In genomic region chr4:63254151-63254550, GRCm38 (mm10) we compare ENCODE assay signal across 12 mouse cellular contexts.
"Had no signal": no experiment of that assay in that cellular context is flagged by ENCODE, and none has a peak within 500 bp of the region (broad histone marks: within the 10 kb centered on the region; RNA-seq: fewer than 3 reads in every experiment).

No protein-coding gene starts in this region.

- H3K9ac ChIP-seq: lung, embryonic 14.5 days; midbrain, embryonic 15.5 days; neural tube, embryonic 12.5 days had no signal

- H3K4me2 ChIP-seq: liver, embryonic 11.5 days; lung, embryonic 14.5 days; midbrain, embryonic 11.5 days; midbrain, embryonic 15.5 days; neural tube, embryonic 12.5 days had no signal

- DNase-seq: lung, embryonic 14.5 days; lung, postnatal 14 days; thymus, postnatal 4 days had no signal

- H3K36me3 ChIP-seq: midbrain, embryonic 15.5 days; neural tube, embryonic 12.5 days had no signal

- H3K27ac ChIP-seq: left cerebral cortex, adult 2 months; macrophage; midbrain, embryonic 15.5 days; neural tube, embryonic 12.5 days; stomach, postnatal 0 days had no signal

- ATAC-seq: intestine, embryonic 16.5 days; midbrain, embryonic 15.5 days had no signal

- H3K27me3 ChIP-seq: midbrain, embryonic 15.5 days; neural tube, embryonic 12.5 days had no signal

- H3K9me3 ChIP-seq: megakaryocyte, embryonic 14.5 days; midbrain, embryonic 15.5 days; neural tube, embryonic 12.5 days had no signal

- H3K4me1 ChIP-seq: megakaryocyte, embryonic 14.5 days; midbrain, embryonic 15.5 days had no signal

- H3K4me3 ChIP-seq: left cerebral cortex, adult 2 months; megakaryocyte, embryonic 14.5 days; midbrain, embryonic 15.5 days; neural tube, embryonic 12.5 days had no signal
